Mouse (Mus musculus): ENCODE data around the gene Avpr1b. TPM values are rescaled to one million over a fixed set of nuclear protein-coding genes. Genes with fewer than 3 reads are reported as not detected.

Gene Avpr1b
- polyA plus RNA-seq, 1 experiment, result not detected

DNA sequence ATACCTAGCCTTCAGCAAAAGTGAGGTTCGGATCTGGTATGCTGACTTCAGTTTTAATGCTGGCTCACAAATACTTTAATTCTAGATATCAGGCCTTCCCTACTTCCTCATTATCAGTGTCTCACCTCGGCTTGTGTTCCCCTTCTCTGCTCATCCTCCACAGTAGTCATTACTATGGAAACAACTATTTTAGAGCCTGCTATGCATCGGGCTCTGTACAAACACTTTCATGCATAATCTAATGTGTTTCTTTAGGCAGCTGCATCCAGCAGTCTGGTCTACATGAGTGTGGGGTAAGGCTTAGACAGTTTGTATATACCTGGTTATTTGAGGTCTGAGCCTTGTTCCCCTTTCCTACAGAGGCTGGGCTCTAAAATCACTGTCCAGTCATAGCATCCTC, 15.4 kb upstream of the Avpr1b start:
- TF ChIP-seq POLR2A (IDR thresholded peaks at IDR 0.05; ENCODE audit: borderline replicate concordance, extremely low read depth, insufficient read depth, insufficient read length, poor library complexity, severe bottlenecking) (no peak), CTCF (IDR thresholded peaks at IDR 0.05; ENCODE audit: borderline replicate concordance, extremely low read depth, insufficient read depth, insufficient read length) (no peak)
- no peak for DNase-seq (ENCODE audit: low read depth)

DNA sequence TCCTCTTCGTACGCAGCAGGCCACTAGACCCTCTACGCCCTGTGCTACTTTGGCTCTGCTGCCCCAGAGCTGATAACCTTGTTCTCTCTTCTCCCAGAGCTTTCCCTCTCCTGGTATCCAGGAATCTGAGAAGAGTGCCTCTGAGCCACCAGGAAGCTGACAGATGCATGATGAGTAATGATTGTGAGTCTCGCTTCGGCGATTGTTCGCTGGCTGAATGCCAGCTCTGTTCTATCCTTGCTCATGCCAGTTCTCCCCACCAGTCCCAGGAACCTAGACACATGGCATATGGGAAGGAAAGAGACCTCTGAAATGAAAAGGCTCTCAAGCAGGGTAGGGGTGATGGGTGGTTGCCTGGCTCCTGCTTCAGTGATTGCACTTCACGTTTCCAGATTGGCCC, 12.2 kb upstream of the Avpr1b start:
- DNase-seq (ENCODE audit: low read depth), result peak; percentile 47
- TF ChIP-seq CTCF (IDR thresholded peaks at IDR 0.05; ENCODE audit: borderline replicate concordance, extremely low read depth, insufficient read depth, insufficient read length) (no peak), POLR2A (IDR thresholded peaks at IDR 0.05; ENCODE audit: borderline replicate concordance, extremely low read depth, insufficient read depth, insufficient read length, poor library complexity, severe bottlenecking) (no peak)

DNA sequence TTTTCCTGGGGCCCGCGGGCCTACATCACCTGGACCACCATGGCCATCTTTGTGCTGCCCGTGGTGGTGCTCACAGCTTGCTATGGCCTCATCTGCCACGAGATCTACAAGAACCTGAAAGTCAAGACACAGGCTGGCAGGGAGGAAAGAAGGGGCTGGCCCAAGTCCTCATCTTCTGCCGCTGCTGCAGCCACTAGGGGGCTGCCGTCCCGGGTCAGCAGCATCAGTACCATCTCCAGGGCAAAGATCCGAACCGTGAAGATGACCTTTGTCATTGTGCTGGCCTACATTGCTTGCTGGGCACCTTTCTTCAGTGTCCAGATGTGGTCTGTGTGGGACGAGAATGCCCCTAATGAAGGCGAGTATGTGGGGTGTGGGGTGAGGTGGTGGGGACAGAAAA, 1.3 kb downstream of the Avpr1b start:
- TF ChIP-seq CTCF (IDR thresholded peaks at IDR 0.05; ENCODE audit: borderline replicate concordance, extremely low read depth, insufficient read depth, insufficient read length) (peak; percentile 46; the same call in 1 of the 2 replicates), POLR2A (IDR thresholded peaks at IDR 0.05; ENCODE audit: borderline replicate concordance, extremely low read depth, insufficient read depth, insufficient read length, poor library complexity, severe bottlenecking) (no peak)

GRCm38 (mm10) chr1:131606719-131607118, 7.7 kb downstream of the Avpr1b start:
- TF ChIP-seq CTCF (IDR thresholded peaks at IDR 0.05; ENCODE audit: borderline replicate concordance, extremely low read depth, insufficient read depth, insufficient read length), result no peak
- no peak for TF ChIP-seq POLR2A (IDR thresholded peaks at IDR 0.05; ENCODE audit: borderline replicate concordance, extremely low read depth, insufficient read depth, insufficient read length, poor library complexity, severe bottlenecking)
- DNase-seq (ENCODE audit: low read depth), result no peak

More for the DNA sequence above, 1.3 kb downstream of the Avpr1b start:
- DNase-seq (ENCODE audit: low read depth), result no peak

- no peak for DNase-seq (ENCODE audit: low read depth)
- TF ChIP-seq CTCF (IDR thresholded peaks at IDR 0.05; ENCODE audit: borderline replicate concordance, extremely low read depth, insufficient read depth, insufficient read length), result no peak
- TF ChIP-seq POLR2A (IDR thresholded peaks at IDR 0.05; ENCODE audit: borderline replicate concordance, extremely low read depth, insufficient read depth, insufficient read length, poor library complexity, severe bottlenecking), result no peak
Measured at GRCm38 (mm10) chr1:131612556-131613155, 13.6 kb downstream of the Avpr1b start.

DNA sequence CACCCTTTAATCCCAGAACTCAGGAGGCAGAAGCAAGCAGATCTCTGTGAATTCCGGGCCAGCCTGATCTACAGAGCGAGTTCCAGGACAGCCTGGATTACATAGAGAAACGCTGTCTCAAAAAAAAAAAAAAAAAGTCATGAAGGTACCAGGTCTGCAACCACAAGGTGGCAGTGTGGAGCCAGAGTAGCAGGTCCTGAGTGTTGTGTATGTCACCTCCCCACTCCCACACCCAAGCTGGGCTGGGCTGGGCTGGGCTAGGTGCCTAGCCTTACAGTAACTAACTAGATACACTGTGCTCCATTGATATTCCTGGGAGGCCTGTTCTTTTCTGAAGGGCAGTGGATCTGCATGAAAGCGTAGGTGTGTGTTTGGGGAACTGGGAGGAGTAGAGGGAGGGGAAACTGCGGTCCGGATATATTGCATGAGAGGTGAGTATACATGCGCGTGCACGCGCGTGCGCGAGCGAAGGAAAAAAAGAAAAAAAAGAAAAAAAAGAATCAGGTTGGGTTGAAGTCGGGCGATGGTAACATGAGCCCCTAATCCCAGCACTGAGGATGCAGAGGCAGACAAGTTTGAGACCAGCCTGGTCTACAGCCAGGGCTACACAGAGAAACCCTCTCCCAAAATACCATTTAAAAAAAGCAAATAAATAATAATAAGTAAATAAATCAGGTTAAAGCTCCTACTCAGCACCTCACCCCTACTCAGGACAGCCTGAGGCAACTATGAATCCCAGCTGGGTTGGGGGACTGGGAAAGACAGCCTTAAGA, 14.5 kb downstream of the Avpr1b start:
- no peak for TF ChIP-seq POLR2A (IDR thresholded peaks at IDR 0.05; ENCODE audit: borderline replicate concordance, extremely low read depth, insufficient read depth, insufficient read length, poor library complexity, severe bottlenecking)
- peak; percentile 64; the same call in 1 of the 2 replicates for TF ChIP-seq CTCF (IDR thresholded peaks at IDR 0.05; ENCODE audit: borderline replicate concordance, extremely low read depth, insufficient read depth, insufficient read length)
- DNase-seq (ENCODE audit: low read depth), result peak; percentile 82

DNA sequence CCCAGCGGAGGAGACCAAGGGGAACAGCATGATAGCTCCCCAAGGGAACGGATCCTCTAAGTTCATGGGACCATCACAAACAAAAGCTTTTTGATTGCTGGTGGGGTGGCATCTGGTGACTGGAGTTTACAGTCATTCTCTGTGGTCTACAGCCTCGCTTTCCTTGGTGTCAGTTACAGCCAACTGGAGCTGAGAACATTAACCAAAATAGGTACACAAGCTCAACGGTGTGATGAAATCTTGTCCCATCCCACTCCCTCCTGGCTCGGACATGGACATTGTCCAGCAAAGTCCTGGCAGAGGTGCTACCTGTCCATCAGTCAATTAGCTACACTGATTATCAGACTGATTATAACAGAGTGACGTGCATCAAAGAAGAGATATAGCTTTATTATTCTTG, 15.6 kb downstream of the Avpr1b start:
- no peak for TF ChIP-seq CTCF (IDR thresholded peaks at IDR 0.05; ENCODE audit: borderline replicate concordance, extremely low read depth, insufficient read depth, insufficient read length)
- TF ChIP-seq POLR2A (IDR thresholded peaks at IDR 0.05; ENCODE audit: borderline replicate concordance, extremely low read depth, insufficient read depth, insufficient read length, poor library complexity, severe bottlenecking), result no peak

DNA sequence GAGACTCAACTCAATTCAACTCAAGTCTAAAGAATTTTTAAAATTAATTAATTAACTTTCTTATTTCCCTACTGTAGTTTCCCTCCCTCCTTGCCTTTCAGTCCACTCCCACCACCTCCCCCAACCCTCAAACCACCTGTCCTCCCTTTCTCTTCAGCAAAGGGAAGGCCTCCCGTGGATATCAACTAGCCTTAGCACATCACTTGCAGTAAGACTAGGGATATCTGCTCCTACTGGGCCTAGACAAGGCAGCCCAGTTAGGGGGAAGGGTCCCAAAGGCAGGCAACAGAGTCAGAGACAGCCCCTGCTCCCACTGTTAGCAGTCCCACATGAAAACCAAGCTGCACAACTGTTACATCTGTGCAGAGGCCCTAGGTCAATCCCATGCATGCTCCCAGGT, 17.1 kb downstream of the Avpr1b start:
- DNase-seq (ENCODE audit: low read depth), result no peak
- TF ChIP-seq CTCF (IDR thresholded peaks at IDR 0.05; ENCODE audit: borderline replicate concordance, extremely low read depth, insufficient read depth, insufficient read length), result no peak

More for the DNA sequence above, 15.6 kb downstream of the Avpr1b start:
- no peak for DNase-seq (ENCODE audit: low read depth)

GRCm38 (mm10) chr1:131616546-131617220, 17.6 kb downstream of the Avpr1b start:
- DNase-seq (ENCODE audit: low read depth), result no peak
- TF ChIP-seq CTCF (IDR thresholded peaks at IDR 0.05; ENCODE audit: borderline replicate concordance, extremely low read depth, insufficient read depth, insufficient read length), result no peak
- TF ChIP-seq POLR2A (IDR thresholded peaks at IDR 0.05; ENCODE audit: borderline replicate concordance, extremely low read depth, insufficient read depth, insufficient read length, poor library complexity, severe bottlenecking), result no peak

- TF ChIP-seq CTCF (IDR thresholded peaks at IDR 0.05; ENCODE audit: borderline replicate concordance, extremely low read depth, insufficient read depth, insufficient read length) (no peak), POLR2A (IDR thresholded peaks at IDR 0.05; ENCODE audit: borderline replicate concordance, extremely low read depth, insufficient read depth, insufficient read length, poor library complexity, severe bottlenecking) (no peak)
Measured at GRCm38 (mm10) chr1:131618576-131618975, 19.5 kb downstream of the Avpr1b start.

GRCm38 (mm10) chr1:131619348-131619747, 20.3 kb downstream of the Avpr1b start:
- TF ChIP-seq CTCF (IDR thresholded peaks at IDR 0.05; ENCODE audit: borderline replicate concordance, extremely low read depth, insufficient read depth, insufficient read length), result no peak
- TF ChIP-seq POLR2A (IDR thresholded peaks at IDR 0.05; ENCODE audit: borderline replicate concordance, extremely low read depth, insufficient read depth, insufficient read length, poor library complexity, severe bottlenecking), result no peak
- DNase-seq (ENCODE audit: low read depth), result no peak

More at GRCm38 (mm10) chr1:131618576-131618975, 19.5 kb downstream of the Avpr1b start:
- DNase-seq (ENCODE audit: low read depth), result no peak

Data from brain, embryonic 14.5 days (tissue).